Mouse (Mus musculus): ENCODE results near the gene Gtsf1. TPM values are rescaled to one million over a fixed set of nuclear protein-coding genes. Genes with fewer than 3 reads are reported as not detected.

The Gtsf1 gene
- polyA plus RNA-seq (2014; fragmentation: Illumina TruSeq; extraction: RNeasy Lipid Tissue Mini Kit (QIAGEN cat#74804); ENCODE audit: low read depth, low replicate concordance) = not detected

DNA sequence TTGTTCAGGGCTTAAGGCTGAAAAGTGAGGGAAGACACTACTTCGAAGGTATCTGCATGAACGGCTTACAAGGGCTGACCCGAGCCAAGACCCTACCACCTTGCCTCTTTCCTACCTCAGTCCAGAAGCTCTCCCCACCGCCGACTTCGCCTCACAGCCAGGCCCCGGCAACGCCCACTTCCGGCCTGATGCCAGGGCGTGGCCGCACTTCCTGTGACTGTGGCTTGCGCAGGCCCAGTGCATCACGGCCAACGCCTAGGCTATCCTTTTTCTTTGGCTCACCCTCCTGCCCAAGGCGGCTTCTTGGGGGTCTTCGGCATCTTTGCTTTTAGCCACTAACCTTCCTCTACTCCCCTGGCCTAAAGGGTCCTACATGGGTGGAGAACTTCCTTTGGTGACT lies at the start of gene Gtsf1:
TSS of gene Gtsf1 (minus strand) at position 230 of the 400 bp plus-strand sequence.

DNA sequence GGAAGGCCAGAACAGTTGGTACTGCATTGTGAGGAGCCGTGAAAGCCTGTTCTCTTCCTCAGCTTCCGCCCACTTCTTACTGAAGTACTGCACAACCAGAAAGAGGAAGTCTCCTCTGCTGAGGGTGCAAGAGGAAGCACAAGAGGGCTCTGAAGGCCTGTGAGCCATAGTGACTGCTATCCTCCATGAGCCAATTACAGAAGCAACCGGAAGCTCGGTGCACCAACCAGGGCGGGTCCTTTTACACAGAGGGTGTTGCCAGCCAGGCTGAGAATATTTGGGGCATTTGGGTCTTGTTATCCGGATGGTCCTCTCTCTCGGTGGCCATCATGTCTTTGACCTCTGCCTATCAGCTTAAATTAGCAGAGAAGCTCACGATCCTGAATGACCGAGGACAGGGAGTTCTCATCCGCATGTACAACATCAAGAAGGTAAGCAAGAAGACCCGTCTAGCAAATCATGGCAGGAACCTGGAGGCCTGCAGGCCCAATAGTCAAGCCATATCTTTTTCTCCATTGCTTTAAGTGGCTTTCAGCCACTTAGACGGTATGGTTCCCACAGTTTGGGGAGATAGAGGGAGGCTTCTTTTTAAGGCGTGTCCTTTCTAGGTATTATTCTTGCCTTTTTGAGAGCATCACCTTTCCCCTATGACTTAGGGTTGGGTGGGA lies 23.4 kb upstream of the Gtsf1 start, which contains the start of gene Nckap1l:
TSS of gene Nckap1l (plus strand) at position 244 of the 668 bp plus-strand sequence.

DNA sequence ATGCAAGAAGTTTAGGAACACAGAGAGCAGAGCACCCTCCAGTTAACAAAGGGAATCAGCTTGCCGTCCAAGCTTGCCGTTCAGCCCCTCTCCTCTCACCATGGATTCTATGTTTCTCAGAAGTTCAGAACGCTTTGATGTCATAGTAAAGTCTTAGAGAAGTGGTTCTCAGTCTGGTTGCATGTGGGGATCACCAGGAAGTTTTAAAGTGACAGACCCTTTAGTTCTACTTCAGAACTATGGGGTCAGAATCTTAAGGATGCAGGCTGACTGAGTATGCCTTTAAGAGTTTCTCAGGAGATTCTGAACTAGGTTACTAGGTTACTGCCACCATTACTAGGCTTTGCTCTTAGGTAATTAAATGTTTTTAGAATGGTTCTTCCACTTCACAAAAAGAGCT lies 18.1 kb upstream of the Gtsf1 start, which contains the start of gene Gtsf2:
TSS of gene Gtsf2 (minus strand) at position 101 of the 400 bp plus-strand sequence.

DNA sequence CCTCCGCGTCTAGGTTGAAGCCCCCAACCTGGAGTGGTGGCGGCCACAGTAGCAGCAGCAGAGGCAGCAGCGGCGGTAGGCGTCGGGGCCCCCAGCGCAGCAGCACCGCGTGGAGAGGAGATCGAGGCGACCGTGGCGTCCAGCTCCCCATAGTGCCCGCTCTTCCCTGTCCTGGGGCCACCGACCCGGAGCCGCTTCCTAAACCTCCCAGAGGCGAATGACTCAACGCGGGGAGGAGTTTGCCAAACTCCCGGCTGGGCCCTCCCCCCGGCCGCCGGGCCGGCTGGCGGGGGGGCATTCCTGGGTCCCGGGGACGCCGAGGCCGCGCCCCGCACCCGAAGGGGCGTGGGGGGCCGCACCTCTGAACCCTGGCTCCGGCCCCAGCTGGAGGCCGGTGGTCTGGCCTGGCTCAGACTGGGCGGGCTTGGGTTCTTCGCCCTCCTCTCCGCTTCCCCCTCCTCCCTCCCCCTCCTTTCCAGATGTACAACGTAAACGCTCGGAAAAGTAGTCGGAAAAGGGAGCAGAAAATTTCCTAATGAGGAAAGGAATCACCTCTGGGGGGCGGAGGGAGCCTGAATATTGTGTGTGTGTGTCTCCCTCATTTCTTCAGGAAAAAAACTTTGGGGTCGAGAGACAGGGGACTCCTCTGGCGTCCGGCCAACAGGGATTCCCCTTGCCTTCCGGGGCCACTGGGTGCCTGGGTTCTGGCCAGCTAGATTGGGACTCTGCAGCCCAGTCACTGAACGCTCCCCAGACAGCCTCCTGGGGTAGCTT lies 63.7 kb downstream of the Gtsf1 start, which contains the start of gene Itga5:
TSS of gene Itga5 (minus strand) at position 388 of the 774 bp plus-strand sequence.

Other genes starting within 250 kb of the Gtsf1 start
- gene Cbx5, start 190.7 kb downstream of the Gtsf1 start, polyA plus RNA-seq (2014; fragmentation: Illumina TruSeq; extraction: RNeasy Lipid Tissue Mini Kit (QIAGEN cat#74804); ENCODE audit: low read depth, low replicate concordance) = 32.8 TPM
- gene Hnrnpa1, start 190.0 kb downstream of the Gtsf1 start, polyA plus RNA-seq (2014; fragmentation: Illumina TruSeq; extraction: RNeasy Lipid Tissue Mini Kit (QIAGEN cat#74804); ENCODE audit: low read depth, low replicate concordance) = 211 TPM
- not detected for gene Nfe2, start 172.1 kb downstream of the Gtsf1 start, polyA plus RNA-seq (2014; fragmentation: Illumina TruSeq; extraction: RNeasy Lipid Tissue Mini Kit (QIAGEN cat#74804); ENCODE audit: low read depth, low replicate concordance)
- 67.1 TPM for gene Copz1, start 157.8 kb downstream of the Gtsf1 start, polyA plus RNA-seq (2014; fragmentation: Illumina TruSeq; extraction: RNeasy Lipid Tissue Mini Kit (QIAGEN cat#74804); ENCODE audit: low read depth, low replicate concordance)
- not detected for gene Gpr84, start 119.9 kb downstream of the Gtsf1 start, polyA plus RNA-seq (2014; fragmentation: Illumina TruSeq; extraction: RNeasy Lipid Tissue Mini Kit (QIAGEN cat#74804); ENCODE audit: low read depth, low replicate concordance)
- 11.8 TPM for gene Zfp385a, start 90.4 kb downstream of the Gtsf1 start, polyA plus RNA-seq (2014; fragmentation: Illumina TruSeq; extraction: RNeasy Lipid Tissue Mini Kit (QIAGEN cat#74804); ENCODE audit: low read depth, low replicate concordance)
- 35.8 TPM for gene Itga5, start 63.7 kb downstream of the Gtsf1 start, polyA plus RNA-seq (2014; fragmentation: Illumina TruSeq; extraction: RNeasy Lipid Tissue Mini Kit (QIAGEN cat#74804); ENCODE audit: low read depth, low replicate concordance)
- gene Gtsf2, start 18.0 kb upstream of the Gtsf1 start, polyA plus RNA-seq (2014; fragmentation: Illumina TruSeq; extraction: RNeasy Lipid Tissue Mini Kit (QIAGEN cat#74804); ENCODE audit: low read depth, low replicate concordance) = not detected
- gene Nckap1l, start 23.3 kb upstream of the Gtsf1 start, polyA plus RNA-seq (2014; fragmentation: Illumina TruSeq; extraction: RNeasy Lipid Tissue Mini Kit (QIAGEN cat#74804); ENCODE audit: low read depth, low replicate concordance) = 4.0 TPM
- gene Pde1b, start 72.6 kb upstream of the Gtsf1 start, polyA plus RNA-seq (2014; fragmentation: Illumina TruSeq; extraction: RNeasy Lipid Tissue Mini Kit (QIAGEN cat#74804); ENCODE audit: low read depth, low replicate concordance) = 2.4 TPM
- 4.1 TPM for gene Ppp1r1a, start 107.5 kb upstream of the Gtsf1 start, polyA plus RNA-seq (2014; fragmentation: Illumina TruSeq; extraction: RNeasy Lipid Tissue Mini Kit (QIAGEN cat#74804); ENCODE audit: low read depth, low replicate concordance)
- gene Glycam1, start 134.6 kb upstream of the Gtsf1 start, polyA plus RNA-seq (2014; fragmentation: Illumina TruSeq; extraction: RNeasy Lipid Tissue Mini Kit (QIAGEN cat#74804); ENCODE audit: low read depth, low replicate concordance) = not detected